Mouse (Mus musculus) limb, embryonic 14.5 days (tissue): ENCODE data around the gene 1700014D04Rik. TPM values are rescaled to one million over a fixed set of nuclear protein-coding genes. Genes with fewer than 3 reads are reported as not detected.

ENCODE experiments used
- ATAC-seq: fragments of 200-750 bp; cut with Nextera tagmentation; 2 replicates; pipeline ENCODE4 v1.8.0; 2017; ENCODE audit warnings: low read depth, moderate number of reproducible peaks, moderate TSS enrichment; ENCODE audit not compliant: low FRiP score
- DNase-seq: peaks from one replicate; pipeline ENCODE4 v3.0.0-alpha.2; 2015; ENCODE audit warnings: low spot score
- H3K27ac ChIP-seq: fragments of 300-500 bp; sonication (generic); replicated peaks from 2 replicates; pipeline ENCODE4 v1.5.1; 2014; ENCODE audit warnings: low read depth, mild to moderate bottlenecking, low read length, moderate library complexity, mixed read lengths
- H3K27me3 ChIP-seq: fragments of 300-500 bp; sonication (generic); 2 replicates; pipeline ENCODE4 v1.6.1; 2014; ENCODE audit warnings: low read length, mixed read lengths; ENCODE audit not compliant: control insufficient read depth, insufficient read depth
- H3K36me3 ChIP-seq: fragments of 300-500 bp; sonication (generic); 2 replicates; pipeline ENCODE4 v1.6.1; 2014; ENCODE audit warnings: mild to moderate bottlenecking, low read length, moderate library complexity, mixed read lengths; ENCODE audit not compliant: control insufficient read depth, insufficient read depth
- H3K4me1 ChIP-seq: fragments of 300-500 bp; sonication (generic); 2 replicates; pipeline ENCODE4 v1.6.1; 2014; ENCODE audit warnings: antibody characterized with exemption, low read length, mixed read lengths; ENCODE audit not compliant: control insufficient read depth, insufficient read depth
- H3K4me2 ChIP-seq: fragments of 300-500 bp; sonication (generic); replicated peaks from 2 replicates; pipeline ENCODE4 v1.6.1; 2014; ENCODE audit warnings: low read depth, mild to moderate bottlenecking, low read length, moderate library complexity; ENCODE audit not compliant: severe bottlenecking
- H3K4me3 ChIP-seq: fragments of 300-500 bp; sonication (generic); replicated peaks from 2 replicates; pipeline ENCODE4 v1.5.1; 2014; ENCODE audit warnings: low read length
- H3K9ac ChIP-seq: fragments of 300-500 bp; sonication (generic); 2 replicates; pipeline ENCODE4 v1.6.1; 2014; ENCODE audit warnings: mild to moderate bottlenecking, low read depth, low read length, moderate library complexity; ENCODE audit not compliant: severe bottlenecking
- H3K9me3 ChIP-seq: fragments of 300-500 bp; sonication (generic); 2 replicates; pipeline ENCODE4 v1.6.1; 2016; ENCODE audit warnings: low read length; ENCODE audit not compliant: control insufficient read depth
- POLR2A ChIP-seq: fragments of 200-500 bp; IDR thresholded peaks from 2 replicates; pipeline ENCODE4 v1.8.0; 2012; ENCODE audit warnings: inconsistent platforms, mild to moderate bottlenecking, moderate library complexity, borderline replicate concordance; ENCODE audit not compliant: insufficient read depth, insufficient read length; ENCODE audit errors: extremely low read depth
- WGBS: fragments of 180-500 bp; shearing (Covaris S2); extraction: QIAGEN DNeasy Blood & Tissue Kit; methylation state at CpG from one replicate; pipeline ENCODE4 v1.1.7; 2014; 5-methylcytosine and 5-hydroxymethylcytosine counted together
- polyA plus RNA-seq, 2 experiments: library from polyadenylated mRNA; depleted of rRNA in 1 of 2; stranded (reverse) in 1 of 2; unstranded in 1 of 2; fragments of >200 nt; fragmentation: Nextera tagmentation in 1 of 2; extraction: Ambion mirVana in 1 of 2; gene quantifications; 2 replicates each; pipeline versions ENCODE4 v1.2.1 to v1.2.3; 2012 to 2014

1700014D04Rik gene
- polyA plus RNA-seq, 2 experiments = 0.05 TPM; not detected in 1

DNA sequence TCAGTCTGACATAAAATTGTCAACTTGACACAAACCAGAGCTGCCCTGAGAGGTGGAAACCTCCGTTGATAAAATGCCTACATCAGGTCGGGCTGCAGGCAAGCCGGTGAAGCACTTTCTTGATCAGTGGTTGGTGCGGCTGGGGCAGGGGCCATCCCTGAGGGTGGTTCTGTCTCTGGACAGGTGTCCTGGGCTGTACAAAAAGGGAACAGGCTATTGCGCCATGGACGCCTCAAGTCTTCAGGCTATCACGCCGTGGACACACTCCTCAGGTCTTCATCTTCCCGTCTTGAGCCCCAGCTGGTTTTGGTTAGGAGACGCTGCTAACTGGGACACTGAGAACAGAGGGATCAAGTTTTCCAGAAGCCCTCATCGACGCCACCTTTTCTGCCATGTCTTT is 3.8 kb upstream of the 1700014D04Rik start:
- TF ChIP-seq POLR2A = no peak
- Histone ChIP-seq H3K27ac (no peak overlapping the region), H3K36me3 (peaks cover 11% of the 10 kb centered on the region; the same call in 1 of the 2 replicates), H3K4me2 (no peak overlapping the region), H3K9ac (no peak overlapping the region), H3K4me3 (no peak overlapping the region), H3K27me3 (no peaks in the 10 kb centered on the region), H3K9me3 (no peaks in the 10 kb centered on the region), H3K4me1 (no peaks in the 10 kb centered on the region)
- ATAC-seq = no peak
- 41% methylated on average over 12 of the region's 12 CpGs for WGBS
- DNase-seq = no peak

DNA sequence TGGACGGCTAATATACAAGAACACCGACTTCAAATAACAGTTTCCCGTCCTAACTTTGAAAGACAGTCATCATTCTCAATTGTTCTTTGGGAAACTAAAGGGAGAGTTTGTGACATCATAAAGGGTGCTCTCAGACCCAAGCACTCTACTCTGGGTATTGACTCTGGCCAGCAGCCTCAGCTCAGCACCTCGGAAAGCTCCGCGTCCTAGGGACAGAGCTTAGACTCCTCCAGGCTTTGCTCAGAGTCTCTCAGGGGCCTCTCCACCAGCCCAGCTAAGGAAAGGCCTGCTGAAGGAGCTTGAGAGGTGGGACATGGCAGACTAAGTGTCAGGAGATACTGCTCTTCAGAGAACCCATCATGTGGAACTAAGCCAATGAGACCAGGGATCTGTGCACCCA is 388 bp downstream of the 1700014D04Rik start:
- DNase-seq = no peak
- WGBS = 71% methylated on average over 6 of the region's 6 CpGs
- H3K4me2 ChIP-seq = no peak overlapping the region
- no peaks in the 10 kb centered on the region for H3K4me1 ChIP-seq
- H3K27ac ChIP-seq = no peak overlapping the region
- TF ChIP-seq POLR2A = no peak
- no peak overlapping the region for H3K4me3 ChIP-seq
- no peaks in the 10 kb centered on the region for H3K9me3 ChIP-seq
- no peak overlapping the region for H3K9ac ChIP-seq
- no peaks in the 10 kb centered on the region for H3K36me3 ChIP-seq
- no peak for ATAC-seq
- H3K27me3 ChIP-seq = no peaks in the 10 kb centered on the region

- no peaks in the 10 kb centered on the region for H3K9me3 ChIP-seq
- H3K36me3 ChIP-seq = no peaks in the 10 kb centered on the region
- H3K4me2 ChIP-seq = no peak overlapping the region
- no peak for ATAC-seq
- H3K27ac ChIP-seq = no peak overlapping the region
- no peak overlapping the region for H3K9ac ChIP-seq
- H3K27me3 ChIP-seq = no peaks in the 10 kb centered on the region
- 84% methylated on average over 6 of the region's 6 CpGs for WGBS
- no peak for TF ChIP-seq POLR2A
- DNase-seq = no peak
- H3K4me3 ChIP-seq = no peak overlapping the region
- no peaks in the 10 kb centered on the region for H3K4me1 ChIP-seq
Observed at GRCm38 (mm10) chr13:59745462-59745861, 1.1 kb downstream of the 1700014D04Rik start.

GRCm38 (mm10) chr13:59741697-59742096 is 4.9 kb downstream of the 1700014D04Rik start:
- Histone ChIP-seq H3K36me3 (no peaks in the 10 kb centered on the region), H3K9me3 (no peaks in the 10 kb centered on the region), H3K4me3 (no peak overlapping the region), H3K4me2 (no peak overlapping the region), H3K4me1 (no peaks in the 10 kb centered on the region), H3K9ac (no peak overlapping the region), H3K27me3 (no peaks in the 10 kb centered on the region), H3K27ac (no peak overlapping the region)
- DNase-seq = no peak
- ATAC-seq = no peak
- 77% methylated on average over 10 of the region's 10 CpGs for WGBS
- TF ChIP-seq POLR2A = no peak

DNA sequence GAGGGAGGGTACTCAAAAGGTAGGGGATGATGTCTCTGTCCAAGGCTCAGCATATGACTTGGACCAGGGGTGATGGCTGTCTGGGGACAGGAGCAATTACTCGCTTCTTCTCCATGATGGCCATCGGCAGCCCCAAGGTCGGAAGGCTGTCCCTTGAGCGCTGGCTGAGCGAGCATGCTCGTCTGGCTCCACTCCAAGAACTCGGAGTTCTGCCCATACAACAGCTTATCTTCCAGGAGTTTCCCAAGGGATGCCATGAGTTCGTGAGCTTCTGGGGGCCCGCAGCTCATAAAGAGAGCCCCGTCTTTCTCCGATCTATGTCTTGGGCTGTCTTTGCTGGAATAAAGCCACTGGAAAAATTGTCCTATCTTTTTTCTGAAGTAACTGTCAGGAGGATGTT is 5.5 kb downstream of the 1700014D04Rik start:
- 82% methylated on average over 11 of the region's 11 CpGs for WGBS
- Histone ChIP-seq H3K4me1 (no peaks in the 10 kb centered on the region), H3K9ac (no peak overlapping the region), H3K4me3 (no peak overlapping the region), H3K27me3 (no peaks in the 10 kb centered on the region), H3K4me2 (no peak overlapping the region), H3K36me3 (no peaks in the 10 kb centered on the region), H3K9me3 (no peaks in the 10 kb centered on the region), H3K27ac (no peak overlapping the region)
- DNase-seq = no peak
- no peak for ATAC-seq
- TF ChIP-seq POLR2A = no peak

GRCm38 (mm10) chr13:59739397-59739796 is 7.2 kb downstream of the 1700014D04Rik start:
- H3K27ac ChIP-seq = no peak overlapping the region
- H3K27me3 ChIP-seq = no peaks in the 10 kb centered on the region
- TF ChIP-seq POLR2A = no peak
- H3K4me3 ChIP-seq = no peak overlapping the region
- DNase-seq = no peak
- H3K4me2 ChIP-seq = no peak overlapping the region
- no peaks in the 10 kb centered on the region for H3K36me3 ChIP-seq
- H3K9ac ChIP-seq = no peak overlapping the region
- no peaks in the 10 kb centered on the region for H3K4me1 ChIP-seq
- H3K9me3 ChIP-seq = no peaks in the 10 kb centered on the region
- no peak for ATAC-seq
- WGBS = 88% methylated on average over 4 of the region's 4 CpGs
